Mouse (Mus musculus): ENCODE results near the gene Actn2.

DNA sequence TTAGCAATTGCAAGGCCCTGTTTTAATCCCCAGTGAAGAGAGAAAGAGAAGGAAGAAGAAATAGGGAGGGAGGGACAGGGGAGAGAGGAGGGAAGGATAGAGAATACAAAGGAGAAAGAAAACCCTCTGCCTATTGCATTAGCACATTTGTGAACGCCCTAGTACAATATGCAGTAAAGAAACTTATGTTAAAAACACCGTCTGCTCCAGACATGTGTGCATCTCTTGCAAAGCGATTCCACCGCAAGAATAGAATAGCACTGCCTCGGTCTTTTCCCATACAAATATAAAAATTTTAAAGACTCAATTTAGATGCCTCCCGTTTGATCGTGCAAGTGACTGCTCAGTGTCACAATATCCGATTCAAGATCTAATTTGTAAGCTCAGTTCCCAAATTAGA lies 32.1 kb downstream of the Actn2 start:
- TF ChIP-seq CTCF (IDR thresholded peaks at IDR 0.05; ENCODE audit: extremely low read depth, insufficient read depth, insufficient read length, insufficient replicate concordance) (no peak), POLR2A (IDR thresholded peaks at IDR 0.05; ENCODE audit: low read depth, low read length) (no peak)

All from spleen, adult 2 months (tissue).